Mouse (Mus musculus) limb, embryonic 11.5 days (tissue): ENCODE measurements around the gene Zfp292. TPM values are rescaled to one million over a fixed set of nuclear protein-coding genes. Genes with fewer than 3 reads are reported as not detected.

ENCODE experiments used
- ATAC-seq: fragments of 200-750 bp; cut with Nextera tagmentation; 2 replicates; pipeline ENCODE4 v1.8.0; 2017; ENCODE audit warnings: low read depth; ENCODE audit not compliant: insufficient number of reproducible peaks, low FRiP score, low TSS enrichment
- DNase-seq: peaks from one replicate; pipeline ENCODE4 v3.0.0-alpha.2; 2015; ENCODE audit warnings: low spot score
- H3K27ac ChIP-seq: fragments of 300-500 bp; sonication (generic); replicated peaks from 2 replicates; pipeline ENCODE4 v1.5.1; 2014; ENCODE audit warnings: low read depth, mild to moderate bottlenecking, low read length
- H3K27me3 ChIP-seq: fragments of 300-500 bp; sonication (generic); 2 replicates; pipeline ENCODE4 v1.6.1; 2014; ENCODE audit warnings: mild to moderate bottlenecking, low read length, mixed read lengths; ENCODE audit not compliant: control insufficient read depth, insufficient read depth
- H3K36me3 ChIP-seq: fragments of 300-500 bp; sonication (generic); 2 replicates; pipeline ENCODE4 v1.6.1; 2014; ENCODE audit warnings: mild to moderate bottlenecking, low read length, moderate library complexity, mixed read lengths; ENCODE audit not compliant: control insufficient read depth, insufficient read depth
- H3K4me1 ChIP-seq: fragments of 300-500 bp; sonication (generic); 2 replicates; pipeline ENCODE4 v1.6.1; 2014; ENCODE audit warnings: low read length, mixed read lengths; ENCODE audit not compliant: control insufficient read depth, insufficient read depth
- H3K4me2 ChIP-seq: fragments of 300-500 bp; sonication (generic); 2 replicates; pipeline ENCODE4 v1.6.1; 2014; ENCODE audit warnings: low read depth, mild to moderate bottlenecking, moderate library complexity; ENCODE audit not compliant: severe bottlenecking
- H3K4me3 ChIP-seq: fragments of 300-500 bp; sonication (generic); 2 replicates; pipeline ENCODE4 v1.5.1; 2014; ENCODE audit warnings: low read depth, low read length
- H3K9ac ChIP-seq: fragments of 300-500 bp; sonication (generic); 2 replicates; pipeline ENCODE4 v1.6.1; 2014; ENCODE audit warnings: mild to moderate bottlenecking, low read length
- H3K9me3 ChIP-seq: fragments of 300-500 bp; sonication (generic); 2 replicates; pipeline ENCODE4 v1.6.1; 2016; ENCODE audit warnings: low read length; ENCODE audit not compliant: control insufficient read depth
- WGBS: fragments of 180-500 bp; shearing (Covaris S2); extraction: QIAGEN DNeasy Blood & Tissue Kit; methylation state at CpG from one replicate; pipeline ENCODE4 v1.1.7; 2014; 5-methylcytosine and 5-hydroxymethylcytosine counted together
- polyA plus RNA-seq: library from polyadenylated mRNA; unstranded; fragments of >200 nt; fragmentation: Nextera tagmentation; extraction: Ambion mirVana; gene quantifications from 2 replicates; pipeline ENCODE4 v1.2.1, GENCODE M21; 2014

Zfp292 gene
- polyA plus RNA-seq, 1 experiment from 2014 or later: 35.2 TPM

DNA sequence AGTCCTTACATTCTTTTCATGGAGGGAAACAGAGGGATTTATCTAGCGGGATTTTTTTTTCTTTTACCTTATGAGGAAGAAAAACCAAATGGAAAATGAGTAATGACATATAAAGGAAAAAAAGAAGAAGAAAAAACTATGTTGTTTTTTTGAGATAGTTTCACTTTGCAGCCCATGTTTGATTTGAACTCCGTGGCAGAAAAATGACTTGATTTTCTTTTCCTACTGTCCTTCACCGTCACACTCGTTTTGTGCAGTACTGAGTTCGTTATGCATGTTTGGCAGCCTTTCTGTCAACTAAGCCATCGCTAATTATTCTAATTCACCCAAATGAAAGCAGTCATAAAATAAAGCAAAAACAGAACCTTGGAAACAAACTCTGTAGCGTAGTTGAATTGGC is 4.5 kb upstream of the Zfp292 start:
- H3K9me3 ChIP-seq: no peaks in the 10 kb centered on the region
- no peak overlapping the region; the same call in 1 of the 2 replicates for H3K9ac ChIP-seq
- peaks cover 8% of the 10 kb centered on the region; the same call in 1 of the 2 replicates for H3K27me3 ChIP-seq
- no peaks in the 10 kb centered on the region for H3K4me1 ChIP-seq
- H3K4me2 ChIP-seq: peak overlapping the region; percentile 77
- no peak for DNase-seq
- no peak overlapping the region for H3K27ac ChIP-seq
- H3K4me3 ChIP-seq: peak overlapping the region; percentile 59; the same call in 1 of the 2 replicates
- H3K36me3 ChIP-seq: no peaks in the 10 kb centered on the region
- no peak for ATAC-seq
- 10% methylated on average over 7 of the region's 7 CpGs for WGBS

DNA sequence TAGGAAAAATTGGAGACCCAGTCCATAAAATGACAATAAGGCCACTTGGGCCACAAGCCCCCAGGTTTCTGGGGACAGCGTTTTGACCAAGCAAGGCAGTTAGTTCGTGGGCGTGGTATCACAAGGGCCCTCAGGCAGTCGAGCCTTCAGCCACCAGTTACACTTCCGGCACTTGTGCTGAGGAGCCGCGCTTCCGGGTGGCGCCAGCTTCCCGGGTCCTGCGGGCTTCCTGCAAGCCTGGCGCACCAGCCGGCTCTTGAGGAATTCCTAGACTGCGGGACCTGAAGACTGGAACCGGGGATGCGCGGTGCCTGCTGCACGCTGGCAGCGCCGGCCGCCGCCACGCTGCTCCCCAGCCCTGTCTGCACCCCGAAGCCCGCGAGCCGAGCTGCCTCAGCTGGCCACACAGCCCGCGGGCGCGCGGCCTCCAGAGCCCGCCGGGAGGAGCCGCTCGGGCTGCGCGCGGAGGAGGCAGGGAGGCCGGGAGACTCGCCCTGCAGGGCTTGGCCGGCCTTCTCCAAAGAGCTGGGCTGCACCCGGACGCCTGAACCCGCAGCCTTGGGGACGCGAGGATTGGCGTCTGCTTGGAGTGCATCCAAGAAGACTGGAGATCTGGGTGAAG is 3.8 kb upstream of the Zfp292 start:
- Histone ChIP-seq H3K4me3 (peak overlapping the region; percentile 59), H3K27me3 (peaks cover 8% of the 10 kb centered on the region; the same call in 1 of the 2 replicates), H3K4me1 (no peaks in the 10 kb centered on the region), H3K4me2 (peak overlapping the region; percentile 77), H3K36me3 (no peaks in the 10 kb centered on the region), H3K9me3 (no peaks in the 10 kb centered on the region), H3K27ac (peak overlapping the region; percentile 82), H3K9ac (peak overlapping the region; percentile 82)
- ATAC-seq: peak; percentile 67
- WGBS: under 1% methylated on average over 48 of the region's 48 CpGs
- DNase-seq: peak; percentile 85

DNA sequence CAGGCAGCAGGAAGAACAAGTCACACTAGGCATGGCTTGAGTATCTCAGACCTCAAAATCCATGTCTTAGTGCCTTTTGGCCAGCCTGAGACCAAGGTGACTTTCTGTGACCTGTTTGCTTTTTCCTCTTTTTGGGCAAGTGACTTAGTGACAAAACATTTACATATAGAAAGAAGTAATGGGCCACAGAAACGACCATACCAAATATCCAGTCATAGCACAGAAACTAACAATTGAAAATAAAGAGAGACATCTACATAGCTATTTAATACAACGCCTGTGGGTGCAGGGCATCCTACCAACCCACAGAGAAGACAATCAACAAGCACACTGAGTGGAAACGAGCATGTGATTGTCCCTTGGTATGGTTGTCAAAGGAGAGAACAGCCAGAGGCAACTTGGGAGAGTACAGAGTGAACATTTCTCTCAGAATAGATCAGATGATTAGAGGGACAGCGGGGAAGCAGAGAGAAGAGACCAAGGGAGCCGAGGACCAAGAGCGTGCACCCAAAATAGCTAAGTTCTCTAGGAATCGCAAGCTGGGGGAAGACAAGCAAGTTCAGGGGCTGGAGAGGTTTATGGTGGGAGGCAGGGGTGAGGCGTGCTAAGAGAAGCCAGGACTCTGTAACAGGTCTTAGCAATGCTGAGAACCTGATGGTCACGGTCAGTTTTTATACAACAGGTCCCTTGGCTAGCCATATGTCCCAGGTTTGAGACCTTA is 3.0 kb upstream of the Zfp292 start:
- Histone ChIP-seq H3K9ac (no peak overlapping the region), H3K36me3 (no peaks in the 10 kb centered on the region), H3K27ac (no peak overlapping the region), H3K4me1 (no peaks in the 10 kb centered on the region), H3K9me3 (no peaks in the 10 kb centered on the region), H3K4me3 (peak overlapping the region; percentile 59; the same call in 1 of the 2 replicates), H3K27me3 (peaks cover 8% of the 10 kb centered on the region; the same call in 1 of the 2 replicates), H3K4me2 (peak overlapping the region; percentile 77; the same call in 1 of the 2 replicates)
- DNase-seq (no peak), ATAC-seq (no peak)
- WGBS: 55% methylated on average over 9 of the region's 9 CpGs

DNA sequence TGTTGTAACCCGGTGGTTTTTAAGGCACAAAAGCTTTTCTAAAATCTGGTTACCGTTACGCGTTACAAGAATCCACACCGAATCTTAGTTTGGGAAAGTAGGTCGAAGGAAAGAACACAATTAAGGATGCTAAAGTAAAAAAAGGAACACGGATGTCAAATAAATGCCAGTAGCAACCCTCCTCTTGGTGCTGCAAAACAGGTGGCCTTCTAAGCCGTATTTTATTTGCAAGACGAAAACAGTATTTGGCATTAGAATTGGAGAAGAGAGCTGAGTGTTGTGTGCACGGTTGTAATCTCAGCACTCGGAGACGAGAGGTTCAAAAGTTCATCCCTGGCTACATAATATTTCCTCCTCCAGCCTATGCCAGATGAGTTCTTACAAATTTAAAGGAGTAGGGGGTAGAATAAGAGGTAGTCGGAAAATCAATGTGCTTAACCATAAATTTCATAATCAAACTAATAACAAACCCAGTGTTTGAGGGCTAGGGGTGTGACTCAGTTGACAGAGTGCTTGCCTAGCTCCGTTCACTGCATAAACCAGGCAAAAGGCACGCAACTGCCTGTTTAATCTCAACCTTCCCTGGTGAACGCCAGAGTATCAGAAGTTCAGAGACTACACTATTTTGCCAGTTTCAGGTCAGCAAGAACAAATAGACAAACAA is 738 bp upstream of the Zfp292 start:
- no peaks in the 10 kb centered on the region for H3K36me3 ChIP-seq
- ATAC-seq (no peak), DNase-seq (no peak)
- peak overlapping the region; percentile 97; the same call in 1 of the 2 replicates for H3K27ac ChIP-seq
- H3K27me3 ChIP-seq: peaks cover 1% of the 10 kb centered on the region; the same call in 1 of the 2 replicates
- H3K4me2 ChIP-seq: peak overlapping the region; percentile 77
- H3K9me3 ChIP-seq: no peaks in the 10 kb centered on the region
- 39% methylated on average over 16 of the region's 16 CpGs for WGBS
- peak overlapping the region; percentile 100 for H3K9ac ChIP-seq
- H3K4me1 ChIP-seq: no peaks in the 10 kb centered on the region
- peak overlapping the region; percentile 85 for H3K4me3 ChIP-seq

DNA sequence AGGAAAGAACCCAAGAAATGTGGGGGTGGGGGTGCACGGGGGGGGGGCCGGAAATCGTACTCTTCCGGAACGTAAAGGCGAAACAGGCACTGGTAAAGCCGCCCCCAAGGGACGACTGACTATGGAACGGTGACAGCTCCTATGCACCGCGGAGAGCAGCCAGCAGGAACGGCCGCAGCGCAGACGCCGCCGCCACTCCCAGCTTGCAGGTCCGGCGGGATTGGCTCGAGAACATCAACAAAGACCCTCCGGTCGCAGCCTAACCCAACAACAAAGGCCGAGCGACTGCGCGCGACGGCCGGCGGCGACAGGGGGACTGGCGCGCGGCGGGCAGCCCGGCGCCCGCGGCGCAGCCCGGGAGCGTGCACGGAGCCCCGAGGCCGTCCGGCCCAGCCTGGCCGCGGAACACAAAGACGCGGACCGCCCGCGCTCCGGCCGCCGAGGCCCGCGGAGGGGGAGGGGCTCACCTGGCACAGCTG is 430 bp downstream of the Zfp292 start:
- Histone ChIP-seq H3K4me3 (peak overlapping the region; percentile 85), H3K4me1 (no peaks in the 10 kb centered on the region)
- 0% methylated on average over 47 of the region's 58 CpGs for WGBS

DNA sequence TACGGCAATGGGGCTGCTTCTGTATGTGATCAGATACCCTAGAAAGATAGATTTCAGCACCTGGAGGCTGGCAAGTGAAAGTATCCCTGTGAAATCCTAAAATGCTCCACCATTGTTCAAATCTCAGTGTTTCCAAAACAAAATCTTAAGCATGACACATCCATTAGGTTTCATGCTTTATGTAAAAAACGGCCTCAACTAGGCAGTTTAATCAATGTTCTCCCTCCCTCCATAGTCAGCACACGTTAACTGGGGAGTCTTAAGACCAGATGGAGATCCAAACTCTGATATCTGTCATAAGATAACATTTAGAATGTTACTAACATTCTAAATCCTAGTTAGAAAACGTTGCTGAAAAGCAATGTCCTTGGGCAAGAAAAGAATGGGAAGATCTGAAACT is 909 bp downstream of the Zfp292 start:
- DNase-seq (no peak), ATAC-seq (no peak)
- Histone ChIP-seq H3K36me3 (no peaks in the 10 kb centered on the region), H3K4me1 (no peaks in the 10 kb centered on the region), H3K9ac (peak overlapping the region; percentile 100), H3K9me3 (no peaks in the 10 kb centered on the region), H3K4me2 (peak overlapping the region; percentile 77), H3K4me3 (peak overlapping the region; percentile 85), H3K27ac (peak overlapping the region; percentile 97; the same call in 1 of the 2 replicates), H3K27me3 (no peaks in the 10 kb centered on the region)
- WGBS: 25% methylated on average over 4 of the region's 4 CpGs

More for the DNA sequence above, 430 bp downstream of the Zfp292 start:
- Histone ChIP-seq H3K27ac (peak overlapping the region; percentile 97), H3K36me3 (no peaks in the 10 kb centered on the region), H3K9me3 (no peaks in the 10 kb centered on the region), H3K9ac (peak overlapping the region; percentile 100), H3K4me2 (peak overlapping the region; percentile 77), H3K27me3 (no peaks in the 10 kb centered on the region)
- peak; percentile 72 for ATAC-seq
- DNase-seq: peak; percentile 73

DNA sequence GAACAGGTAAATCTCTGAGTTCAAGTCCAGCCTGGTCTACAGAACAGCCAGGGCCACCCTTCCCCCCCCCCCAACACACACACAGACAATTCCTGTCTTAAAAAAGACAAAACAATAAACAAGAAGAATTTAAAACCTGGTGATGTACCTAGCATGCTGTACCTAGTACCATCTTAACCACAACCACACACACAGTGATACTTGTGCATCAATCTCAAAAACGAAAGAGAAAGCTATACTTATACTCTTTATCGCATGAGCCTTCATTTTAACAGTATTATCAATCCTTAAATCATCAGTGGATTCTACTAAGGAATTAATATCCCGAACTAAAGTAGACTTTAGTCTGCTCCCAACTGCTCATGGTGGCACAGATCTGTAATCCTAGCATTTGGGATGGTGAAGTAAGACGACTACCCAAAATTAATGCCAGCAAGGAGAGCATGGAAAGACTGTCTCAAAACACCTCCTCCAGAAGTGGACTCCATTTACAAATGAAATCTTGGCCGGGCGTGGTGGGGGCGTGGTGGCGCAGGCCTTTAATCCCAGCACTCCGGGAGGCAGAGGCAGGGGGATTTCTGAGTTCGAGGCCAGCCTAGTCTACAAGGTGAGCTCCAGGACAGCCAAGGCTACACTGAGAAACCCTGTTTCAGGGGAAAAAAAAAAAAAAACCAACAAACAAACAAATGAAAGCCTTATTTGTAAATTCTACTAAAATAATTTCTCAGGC is 1.7 kb downstream of the Zfp292 start:
- no peaks in the 10 kb centered on the region for H3K27me3 ChIP-seq
- no peak for DNase-seq
- H3K4me1 ChIP-seq: no peaks in the 10 kb centered on the region
- H3K27ac ChIP-seq: no peak overlapping the region
- ATAC-seq: no peak
- no peak overlapping the region for H3K9ac ChIP-seq
- no peaks in the 10 kb centered on the region for H3K9me3 ChIP-seq
- WGBS: 89% methylated on average over 10 of the region's 10 CpGs
- peak overlapping the region; percentile 77 for H3K4me2 ChIP-seq
- H3K36me3 ChIP-seq: no peaks in the 10 kb centered on the region
- H3K4me3 ChIP-seq: peak overlapping the region; percentile 85

DNA sequence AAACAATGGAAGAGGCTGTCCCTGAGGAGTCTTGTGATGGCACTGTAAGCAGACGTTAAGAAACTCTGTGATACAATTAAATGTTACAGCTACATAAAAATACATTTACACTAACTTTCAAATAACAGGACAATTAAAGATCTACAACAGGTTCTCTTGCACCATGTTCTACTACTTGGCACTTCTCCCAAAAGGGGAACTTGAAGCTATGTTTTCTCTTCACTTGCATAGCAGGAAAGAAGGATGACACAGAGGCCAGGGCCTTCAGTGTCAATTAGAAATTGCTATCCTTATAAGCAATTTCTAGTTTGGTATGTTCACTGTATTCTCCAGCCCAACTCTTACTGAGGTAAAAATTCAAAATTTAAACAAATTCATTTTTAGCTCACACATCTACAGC is 8.5 kb downstream of the Zfp292 start:
- Histone ChIP-seq H3K36me3 (no peaks in the 10 kb centered on the region), H3K27ac (no peak overlapping the region), H3K4me3 (no peak overlapping the region), H3K4me1 (no peaks in the 10 kb centered on the region), H3K27me3 (no peaks in the 10 kb centered on the region), H3K9ac (no peak overlapping the region), H3K9me3 (no peaks in the 10 kb centered on the region), H3K4me2 (no peak overlapping the region)
- WGBS: 80% methylated on average over 1 of the region's 1 CpGs
- ATAC-seq (no peak), DNase-seq (no peak)
